Mouse (Mus musculus) liver, embryonic 14.5 days (tissue): ENCODE results near the gene Npm1. TPM values are rescaled to one million over a fixed set of nuclear protein-coding genes. Genes with fewer than 3 reads are reported as not detected.
A peak's percentile ranks its signal among the peaks of the same experiment; 100 is the strongest.

Source experiments
- ATAC-seq: fragments of 200-750 bp; cut with Nextera tagmentation; 2 replicates; pipeline ENCODE4 v1.8.0; 2017; ENCODE audit warnings: moderate number of reproducible peaks, mild to moderate bottlenecking, moderate library complexity; ENCODE audit not compliant: insufficient read depth
- DNase-seq, 3 experiments: peaks; one replicate each; pipeline ENCODE4 v3.0.0-alpha.2; 2012 to 2013; ENCODE audit warnings: low read depth in 3 of 3, low spot score in 3 of 3
- H3K27ac ChIP-seq: fragments of 300-500 bp; sonication (generic); 2 replicates; pipeline ENCODE4 v1.5.1; 2014; ENCODE audit warnings: moderate library complexity, mild to moderate bottlenecking, control low read depth, inconsistent platforms
- H3K27me3 ChIP-seq: fragments of 300-500 bp; sonication (generic); 2 replicates; pipeline ENCODE4 v1.6.1; 2014; ENCODE audit warnings: mild to moderate bottlenecking, low read length, moderate library complexity; ENCODE audit not compliant: control insufficient read depth, insufficient read depth
- H3K36me3 ChIP-seq: fragments of 300-500 bp; sonication (generic); replicated peaks from 2 replicates; pipeline ENCODE4 v1.6.1; 2014; ENCODE audit warnings: low read depth; ENCODE audit not compliant: control insufficient read depth, insufficient read depth
- H3K4me1 ChIP-seq, 2 experiments: fragments of 200-500 bp in 1 of 2; fragments of 300-500 bp in 1 of 2; sonication (generic) in 1 of 2; replicated peaks; 2 replicates each; pipeline ENCODE4 v1.6.1; 2012 to 2014; ENCODE audit warnings: antibody characterized with exemption in 1 of 2, inconsistent platforms in 1 of 2, low read length in 1 of 2; ENCODE audit not compliant: control insufficient read depth in 2 of 2, insufficient read depth in 2 of 2
- H3K4me2 ChIP-seq: fragments of 300-500 bp; sonication (generic); 2 replicates; pipeline ENCODE4 v1.6.1; 2014; ENCODE audit warnings: low read depth, mild to moderate bottlenecking, control low read depth, moderate library complexity
- H3K4me3 ChIP-seq, 2 experiments: fragments of 200-500 bp in 1 of 2; fragments of 300-500 bp in 1 of 2; sonication (generic) in 1 of 2; 2 replicates each; pipeline ENCODE4 v1.5.1; 2012 to 2014; ENCODE audit warnings: low read depth in 2 of 2, low read length in 2 of 2, mild to moderate bottlenecking in 2 of 2, control low read depth in 1 of 2, inconsistent platforms in 1 of 2, moderate library complexity in 1 of 2; ENCODE audit not compliant: insufficient read depth in 1 of 2
- H3K9ac ChIP-seq: fragments of 300-500 bp; sonication (generic); replicated peaks from 2 replicates; pipeline ENCODE4 v1.6.1; 2014; ENCODE audit warnings: mild to moderate bottlenecking, control low read depth, moderate library complexity
- H3K9me3 ChIP-seq: fragments of 300-500 bp; sonication (generic); 2 replicates; pipeline ENCODE4 v1.6.1; 2016; ENCODE audit warnings: low read length, mixed read lengths; ENCODE audit not compliant: control insufficient read depth
- CTCF ChIP-seq: IDR thresholded peaks from 2 replicates; pipeline ENCODE4 v1.5.1; 2016; ENCODE audit warnings: antibody characterized with exemption, low read depth, control low read depth
- EP300 ChIP-seq: IDR thresholded peaks from 2 replicates; pipeline ENCODE4 v1.6.1; 2016; ENCODE audit warnings: antibody characterized with exemption, low read depth
- WGBS: fragments of 180-500 bp; shearing (Covaris S2); extraction: QIAGEN DNeasy Blood & Tissue Kit; methylation state at CpG from one replicate; pipeline ENCODE4 v1.1.7; 2014; ENCODE audit not compliant: insufficient replicate concordance; 5-methylcytosine and 5-hydroxymethylcytosine counted together
- polyA plus RNA-seq, 2 experiments: library from polyadenylated mRNA; depleted of rRNA in 1 of 2; stranded (reverse) in 1 of 2; unstranded in 1 of 2; fragments of >200 nt; fragmentation: Nextera tagmentation in 1 of 2; extraction: Ambion mirVana in 1 of 2; gene quantifications; 2 replicates each; pipeline versions ENCODE4 v1.2.1 to v1.2.3; 2012 to 2014

Npm1 gene
- polyA plus RNA-seq, 2 experiments = 654 to 703 TPM

GRCm38 (mm10) chr11:33199906-33200763 lies 37.1 kb upstream of the Npm1 start:
- Histone ChIP-seq H3K4me2 (0 out of 2 replicates have a peak overlapping the region, but pooled peaks have one; percentile 18), H3K4me3 (no peak overlapping the region), H3K9ac (no peak overlapping the region), H3K36me3 (no peaks in the 10 kb centered on the region), H3K27ac (no peak overlapping the region), H3K9me3 (no peaks in the 10 kb centered on the region), H3K27me3 (peaks cover 100% of the 10 kb centered on the region), H3K4me1 (no peaks in the 10 kb centered on the region)
- no peak for DNase-seq
- WGBS = 2% methylated on average over 45 of the region's 45 CpGs
- no peak for ATAC-seq
- TF ChIP-seq EP300 = no peak
- TF ChIP-seq CTCF = no peak

- H3K4me3 ChIP-seq = no peak overlapping the region
- H3K9ac ChIP-seq = no peak overlapping the region
- WGBS = 4% methylated on average over 15 of the region's 15 CpGs
- H3K4me1 ChIP-seq = no peaks in the 10 kb centered on the region
- no peak for TF ChIP-seq EP300
- TF ChIP-seq CTCF = no peak
- no peaks in the 10 kb centered on the region for H3K9me3 ChIP-seq
- no peak overlapping the region for H3K27ac ChIP-seq
- no peaks in the 10 kb centered on the region for H3K36me3 ChIP-seq
- H3K27me3 ChIP-seq = peaks cover 96% of the 10 kb centered on the region
- ATAC-seq = no peak
- no peak overlapping the region for H3K4me2 ChIP-seq
- no peak for DNase-seq
Observed at GRCm38 (mm10) chr11:33199117-33199514, 36.1 kb upstream of the Npm1 start.

GRCm38 (mm10) chr11:33198351-33199116 lies 35.5 kb upstream of the Npm1 start:
- H3K9me3 ChIP-seq = no peaks in the 10 kb centered on the region
- no peaks in the 10 kb centered on the region for H3K36me3 ChIP-seq
- no peak for ATAC-seq
- peaks cover 96% of the 10 kb centered on the region for H3K27me3 ChIP-seq
- H3K4me2 ChIP-seq = no peak overlapping the region
- no peak overlapping the region for H3K27ac ChIP-seq
- TF ChIP-seq EP300 = no peak
- no peak for TF ChIP-seq CTCF
- H3K4me3 ChIP-seq = no peak overlapping the region
- 20% methylated on average over 22 of the region's 22 CpGs for WGBS
- DNase-seq = no peak
- H3K4me1 ChIP-seq = no peaks in the 10 kb centered on the region
- no peak overlapping the region for H3K9ac ChIP-seq

- Histone ChIP-seq H3K9ac (no peak overlapping the region), H3K4me2 (no peak overlapping the region), H3K27me3 (peaks cover 96% of the 10 kb centered on the region), H3K4me3 (no peak overlapping the region), H3K27ac (no peak overlapping the region), H3K4me1 (no peaks in the 10 kb centered on the region), H3K36me3 (no peaks in the 10 kb centered on the region), H3K9me3 (no peaks in the 10 kb centered on the region)
- no peak for TF ChIP-seq EP300
- no peak for TF ChIP-seq CTCF
- ATAC-seq = no peak
- WGBS = 22% methylated on average over 15 of the region's 15 CpGs
- DNase-seq = no peak
Observed at GRCm38 (mm10) chr11:33197673-33198072, 34.7 kb upstream of the Npm1 start.

GRCm38 (mm10) chr11:33197133-33197514 lies 34.1 kb upstream of the Npm1 start:
- Histone ChIP-seq H3K4me1 (no peaks in the 10 kb centered on the region), H3K4me3 (no peak overlapping the region), H3K36me3 (no peaks in the 10 kb centered on the region), H3K9me3 (no peaks in the 10 kb centered on the region), H3K27me3 (peaks cover 91% of the 10 kb centered on the region), H3K9ac (no peak overlapping the region), H3K4me2 (no peak overlapping the region), H3K27ac (no peak overlapping the region)
- no peak for TF ChIP-seq CTCF
- TF ChIP-seq EP300 = no peak
- ATAC-seq = no peak
- 33% methylated on average over 13 of the region's 13 CpGs for WGBS
- no peak for DNase-seq
